Mouse (Mus musculus): ENCODE measurements around the gene Fam189b. TPM values are rescaled to one million over a fixed set of nuclear protein-coding genes. Genes with fewer than 3 reads are reported as not detected.

Fam189b gene
- polyA plus RNA-seq, 1 experiment: 0.84 TPM

DNA sequence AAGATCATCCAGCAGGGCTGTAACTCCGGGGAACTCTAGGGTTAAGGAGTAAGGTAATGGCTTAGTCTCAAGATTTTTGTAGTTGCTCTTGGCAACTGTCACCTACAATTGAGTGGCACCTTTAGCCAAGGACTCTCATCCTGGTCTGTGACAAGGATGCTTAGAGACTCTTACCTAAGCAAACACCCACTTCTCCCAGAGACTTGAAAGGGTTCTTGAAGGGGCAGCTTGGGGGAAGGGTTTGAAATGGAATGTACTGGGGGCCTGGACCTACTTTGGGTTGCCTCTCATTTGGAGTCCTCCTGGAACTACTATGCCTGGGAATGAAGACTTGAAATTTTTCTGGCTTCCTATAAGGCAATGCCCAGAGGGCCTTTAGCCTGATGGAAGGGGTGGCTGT is 35.3 kb downstream of the Fam189b start:
- H3K9me3 ChIP-seq (ENCODE audit: control insufficient read depth, low read length): no peaks in the 10 kb centered on the region
- no peak overlapping the region for H3K4me3 ChIP-seq (replicated peaks)
- peaks cover 26% of the 10 kb centered on the region for H3K4me1 ChIP-seq (ENCODE audit: control insufficient read depth)
- H3K27me3 ChIP-seq (ENCODE audit: control insufficient read depth): peaks cover 40% of the 10 kb centered on the region
- no peaks in the 10 kb centered on the region for H3K36me3 ChIP-seq (ENCODE audit: control insufficient read depth)
- TF ChIP-seq GATA1 (IDR thresholded peaks at IDR 0.05; ENCODE audit: low read length) (no peak), TAL1 (IDR thresholded peaks at IDR 0.05; ENCODE audit: low read length) (no peak)

- Histone ChIP-seq H3K27me3 (ENCODE audit: control insufficient read depth) (peaks cover 46% of the 10 kb centered on the region), H3K4me1 (ENCODE audit: control insufficient read depth) (peaks cover 16% of the 10 kb centered on the region)
These were observed 36.6 kb downstream of the Fam189b start for GRCm38 (mm10) chr3:89219546-89219945.

GRCm38 (mm10) chr3:89221167-89221566 is 38.2 kb downstream of the Fam189b start:
- H3K4me3 ChIP-seq (replicated peaks): no peak overlapping the region
- H3K36me3 ChIP-seq (ENCODE audit: control insufficient read depth): no peaks in the 10 kb centered on the region
- peaks cover under 1% of the 10 kb centered on the region; the same call in 1 of the 2 replicates for H3K4me1 ChIP-seq (ENCODE audit: control insufficient read depth)
- H3K27me3 ChIP-seq (ENCODE audit: control insufficient read depth): peaks cover 49% of the 10 kb centered on the region
- no peaks in the 10 kb centered on the region; the same call in 1 of the 2 replicates for H3K9me3 ChIP-seq (ENCODE audit: control insufficient read depth, low read length)
- TF ChIP-seq TAL1 (IDR thresholded peaks at IDR 0.05; ENCODE audit: low read length) (no peak), GATA1 (IDR thresholded peaks at IDR 0.05; ENCODE audit: low read length) (no peak)

More at GRCm38 (mm10) chr3:89219546-89219945, 36.6 kb downstream of the Fam189b start:
- TF ChIP-seq GATA1 (IDR thresholded peaks at IDR 0.05; ENCODE audit: low read length) (no peak), TAL1 (IDR thresholded peaks at IDR 0.05; ENCODE audit: low read length) (no peak)
- no peaks in the 10 kb centered on the region for H3K36me3 ChIP-seq (ENCODE audit: control insufficient read depth)
- H3K9me3 ChIP-seq (ENCODE audit: control insufficient read depth, low read length): no peaks in the 10 kb centered on the region
- no peak overlapping the region for H3K4me3 ChIP-seq (replicated peaks)

- peaks cover 68% of the 10 kb centered on the region for H3K27me3 ChIP-seq (ENCODE audit: control insufficient read depth)
- peaks cover 18% of the 10 kb centered on the region for H3K4me1 ChIP-seq (ENCODE audit: control insufficient read depth)
- no peak overlapping the region for H3K4me3 ChIP-seq (replicated peaks)
- TF ChIP-seq TAL1 (IDR thresholded peaks at IDR 0.05; ENCODE audit: low read length): no peak
- TF ChIP-seq GATA1 (IDR thresholded peaks at IDR 0.05; ENCODE audit: low read length): no peak
- H3K9me3 ChIP-seq (ENCODE audit: control insufficient read depth, low read length): no peaks in the 10 kb centered on the region; the same call in 1 of the 2 replicates
- no peaks in the 10 kb centered on the region for H3K36me3 ChIP-seq (ENCODE audit: control insufficient read depth)
These were observed 41.9 kb downstream of the Fam189b start for GRCm38 (mm10) chr3:89224796-89225195.

- Histone ChIP-seq H3K9me3 (ENCODE audit: control insufficient read depth, low read length) (no peaks in the 10 kb centered on the region; the same call in 1 of the 2 replicates), H3K36me3 (ENCODE audit: control insufficient read depth) (no peaks in the 10 kb centered on the region), H3K4me1 (ENCODE audit: control insufficient read depth) (peaks cover 18% of the 10 kb centered on the region), H3K4me3 (replicated peaks) (no peak overlapping the region), H3K27me3 (ENCODE audit: control insufficient read depth) (peaks cover 72% of the 10 kb centered on the region)
- TF ChIP-seq GATA1 (IDR thresholded peaks at IDR 0.05; ENCODE audit: low read length) (no peak), TAL1 (IDR thresholded peaks at IDR 0.05; ENCODE audit: low read length) (no peak)
These were observed 42.4 kb downstream of the Fam189b start for GRCm38 (mm10) chr3:89225321-89225815.

- Histone ChIP-seq H3K4me3 (replicated peaks) (no peak overlapping the region), H3K27me3 (ENCODE audit: control insufficient read depth) (peaks cover 78% of the 10 kb centered on the region), H3K9me3 (ENCODE audit: control insufficient read depth, low read length) (no peaks in the 10 kb centered on the region; the same call in 1 of the 2 replicates), H3K36me3 (ENCODE audit: control insufficient read depth) (no peaks in the 10 kb centered on the region), H3K4me1 (ENCODE audit: control insufficient read depth) (peaks cover 18% of the 10 kb centered on the region)
- TF ChIP-seq TAL1 (IDR thresholded peaks at IDR 0.05; ENCODE audit: low read length) (no peak), GATA1 (IDR thresholded peaks at IDR 0.05; ENCODE audit: low read length) (no peak)
These were observed 43.0 kb downstream of the Fam189b start for GRCm38 (mm10) chr3:89225918-89226317.

DNA sequence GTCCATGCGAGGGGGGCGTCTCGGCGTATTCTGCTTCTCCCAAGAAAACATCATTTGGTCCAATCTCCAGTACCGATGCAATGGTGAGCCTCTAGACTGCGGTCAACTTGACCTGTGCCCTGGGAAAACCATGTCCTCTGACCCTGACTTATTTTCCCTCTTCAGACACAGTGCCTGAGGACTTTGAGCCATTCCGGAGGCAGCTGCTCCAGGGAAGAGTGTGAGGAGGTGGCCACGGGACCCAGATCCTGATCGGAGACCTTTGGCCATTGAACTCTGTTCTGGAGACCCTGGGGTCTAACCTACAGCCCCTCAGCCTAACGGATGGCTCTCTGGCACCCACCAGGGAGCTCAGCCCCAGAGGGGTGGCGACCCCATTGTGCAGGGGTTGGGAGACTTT is 43.4 kb downstream of the Fam189b start:
- peaks cover 82% of the 10 kb centered on the region for H3K27me3 ChIP-seq (ENCODE audit: control insufficient read depth)
- H3K36me3 ChIP-seq (ENCODE audit: control insufficient read depth): no peaks in the 10 kb centered on the region
- H3K4me3 ChIP-seq (replicated peaks): no peak overlapping the region
- TF ChIP-seq TAL1 (IDR thresholded peaks at IDR 0.05; ENCODE audit: low read length) (no peak), GATA1 (IDR thresholded peaks at IDR 0.05; ENCODE audit: low read length) (no peak)
- no peaks in the 10 kb centered on the region; the same call in 1 of the 2 replicates for H3K9me3 ChIP-seq (ENCODE audit: control insufficient read depth, low read length)
- H3K4me1 ChIP-seq (ENCODE audit: control insufficient read depth): peaks cover 18% of the 10 kb centered on the region

GRCm38 (mm10) chr3:89226900-89227299 is 44.0 kb downstream of the Fam189b start, which contains the start of gene Mtx1:
Gene Mtx1 (minus strand): TSS chr3:89227088.
- no peaks in the 10 kb centered on the region; the same call in 1 of the 2 replicates for H3K9me3 ChIP-seq (ENCODE audit: control insufficient read depth, low read length)
- TF ChIP-seq GATA1 (IDR thresholded peaks at IDR 0.05; ENCODE audit: low read length): no peak
- no peak for TF ChIP-seq TAL1 (IDR thresholded peaks at IDR 0.05; ENCODE audit: low read length)
- peak within 1 kb of the TSS; percentile 58 for H3K4me3 ChIP-seq (replicated peaks)
- no peaks in the 10 kb centered on the region for H3K36me3 ChIP-seq (ENCODE audit: control insufficient read depth)
- peaks cover 88% of the 10 kb centered on the region for H3K27me3 ChIP-seq (ENCODE audit: control insufficient read depth)
- H3K4me1 ChIP-seq (ENCODE audit: control insufficient read depth): peaks cover 18% of the 10 kb centered on the region

DNA sequence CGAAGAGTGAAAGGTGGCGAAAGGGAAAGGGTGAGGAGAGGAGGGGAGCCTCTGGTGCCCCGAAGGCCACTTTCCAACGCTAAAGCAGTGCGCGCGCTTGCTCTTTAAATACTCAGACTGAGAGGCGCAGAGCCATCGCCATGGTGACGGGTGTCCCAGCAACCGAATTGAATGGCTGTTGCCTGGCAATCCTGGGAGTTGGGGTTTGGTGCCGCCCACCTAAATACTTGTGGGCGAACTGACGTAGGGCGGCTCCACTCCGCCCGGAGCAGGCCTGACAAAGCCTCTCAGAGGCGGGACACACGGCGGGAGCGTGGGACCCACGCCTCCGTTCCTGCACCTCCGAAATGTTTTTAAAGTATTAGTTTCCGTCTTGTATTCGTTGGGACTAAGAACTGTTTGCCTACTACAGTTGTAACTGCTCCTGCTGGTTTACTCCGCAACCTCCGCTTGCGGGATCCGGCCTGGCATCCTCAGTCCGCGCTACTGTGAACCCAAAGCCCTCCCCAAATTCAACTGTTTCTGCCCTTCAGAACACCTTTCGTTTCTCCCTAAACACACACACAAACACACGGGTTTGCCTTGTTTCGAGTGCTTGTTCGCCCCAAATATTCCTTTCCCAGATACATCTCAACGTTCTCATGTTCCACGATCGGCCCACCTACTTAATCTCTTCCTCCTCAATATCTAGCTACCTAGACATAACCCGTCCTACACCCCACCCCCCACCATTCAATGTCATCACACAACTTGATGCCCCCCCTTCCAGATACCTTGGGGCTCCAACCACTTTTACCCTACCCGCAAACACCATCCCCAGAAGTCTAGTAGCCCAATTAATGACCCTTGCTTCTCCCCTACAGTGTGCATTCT is 44.6 kb downstream of the Fam189b start:
- Histone ChIP-seq H3K9me3 (ENCODE audit: control insufficient read depth, low read length) (no peaks in the 10 kb centered on the region; the same call in 1 of the 2 replicates), H3K36me3 (ENCODE audit: control insufficient read depth) (no peaks in the 10 kb centered on the region), H3K4me3 (replicated peaks) (peak overlapping the region; percentile 58), H3K27me3 (ENCODE audit: control insufficient read depth) (peaks cover 90% of the 10 kb centered on the region), H3K4me1 (ENCODE audit: control insufficient read depth) (peaks cover 18% of the 10 kb centered on the region)
- TF ChIP-seq TAL1 (IDR thresholded peaks at IDR 0.05; ENCODE audit: low read length) (no peak), GATA1 (IDR thresholded peaks at IDR 0.05; ENCODE audit: low read length) (no peak)

All from erythroblast, embryonic 14.5 days (primary cell).